19 mouse cellular contexts compared by ENCODE assay signal in the genomic region with DNA sequence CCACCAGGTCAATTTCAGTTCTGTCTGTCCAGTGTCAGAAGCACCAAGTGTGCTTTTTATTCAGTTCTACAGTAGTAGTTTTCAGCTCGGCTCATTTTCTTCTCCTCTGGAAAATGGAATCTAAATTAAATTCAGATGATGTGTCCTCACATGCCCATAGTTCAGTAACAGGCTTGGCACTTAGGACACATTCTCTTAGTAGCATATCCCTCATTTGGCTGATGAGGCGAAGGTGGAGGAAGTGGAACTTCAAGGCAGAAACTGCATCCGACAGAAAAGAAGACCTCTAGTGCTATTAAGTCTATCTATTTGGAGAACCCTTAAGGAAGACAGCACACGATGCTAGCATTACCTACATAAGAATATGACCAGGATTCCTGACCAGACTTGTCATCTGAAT.
"Had no signal": no experiment of that assay in that cellular context is flagged by ENCODE, and none has a peak within 500 bp of the region (broad histone marks: within the 10 kb centered on the region; RNA-seq: fewer than 3 reads in every experiment).

No protein-coding gene starts in this region.

- H3K27ac ChIP-seq: midbrain, embryonic 10.5 days; midbrain, embryonic 13.5 days; midbrain, embryonic 15.5 days; neural tube, embryonic 13.5 days; neural tube, embryonic 15.5 days; stomach, embryonic 15.5 days; stomach, postnatal 0 days had no signal

- ATAC-seq: midbrain, embryonic 13.5 days; midbrain, embryonic 15.5 days had no signal

- H3K27me3 ChIP-seq: midbrain, embryonic 13.5 days; midbrain, embryonic 15.5 days; neural tube, embryonic 13.5 days; neural tube, embryonic 15.5 days; stomach, embryonic 15.5 days had no signal

- H3K9ac ChIP-seq: lung, embryonic 14.5 days; midbrain, embryonic 13.5 days; midbrain, embryonic 15.5 days; neural tube, embryonic 13.5 days; neural tube, embryonic 15.5 days; stomach, embryonic 15.5 days had no signal

- H3K4me1 ChIP-seq: midbrain, embryonic 10.5 days; midbrain, embryonic 15.5 days; neural tube, embryonic 15.5 days; stomach, embryonic 15.5 days had no signal

- H3K4me2 ChIP-seq: lung, embryonic 14.5 days; midbrain, embryonic 13.5 days; midbrain, embryonic 15.5 days; neural tube, embryonic 13.5 days; neural tube, embryonic 15.5 days; stomach, embryonic 15.5 days had no signal

- H3K9me3 ChIP-seq: midbrain, embryonic 10.5 days; midbrain, embryonic 13.5 days; midbrain, embryonic 15.5 days; neural tube, embryonic 13.5 days; neural tube, embryonic 15.5 days; stomach, embryonic 15.5 days had no signal

- H3K4me3 ChIP-seq: midbrain, embryonic 10.5 days; midbrain, embryonic 13.5 days; midbrain, embryonic 15.5 days; myocyte; neural tube, embryonic 13.5 days; neural tube, embryonic 15.5 days; stomach, embryonic 15.5 days had no signal

- H3K36me3 ChIP-seq: midbrain, embryonic 10.5 days; midbrain, embryonic 13.5 days; midbrain, embryonic 15.5 days; neural tube, embryonic 13.5 days; neural tube, embryonic 15.5 days; stomach, embryonic 15.5 days had no signal

- DNase-seq: lung, adult 18-20 months; lung, postnatal 10 days; lung, postnatal 4 days; retina, postnatal 1 day; right cerebral cortex, adult 18-20 months; right cerebral cortex, postnatal 25 days; right cerebral cortex, postnatal 4 days; thymus, adult 2 months; thymus, postnatal 25 days; thymus, postnatal 4 days had no signal
